Mouse (Mus musculus) spleen, adult 2 months (tissue): ENCODE results near the gene Fermt3. TPM values are rescaled to one million over a fixed set of nuclear protein-coding genes. Genes with fewer than 3 reads are reported as not detected.

Experiments used
- DNase-seq, 2 experiments: peaks; one replicate each; pipeline versions ENCODE4 v3.0.0 to v3.0.0-alpha.2; 2012 to 2021; ENCODE audit warnings: low spot score in 2 of 2, low read depth in 1 of 2
- H3K27ac ChIP-seq: fragments of 200-500 bp; 2 replicates; pipeline ENCODE4 v1.5.1; 2012; ENCODE audit warnings: low read length, inconsistent platforms; ENCODE audit not compliant: insufficient read depth
- H3K27me3 ChIP-seq: fragments of 200-500 bp; 2 replicates; pipeline ENCODE4 v1.6.1; 2012; ENCODE audit warnings: mild to moderate bottlenecking, moderate library complexity, low read length, inconsistent platforms; ENCODE audit not compliant: control insufficient read depth, insufficient read depth
- H3K36me3 ChIP-seq: fragments of 200-500 bp; 2 replicates; pipeline ENCODE4 v1.6.1; 2012; ENCODE audit warnings: mild to moderate bottlenecking, low read length, inconsistent platforms; ENCODE audit not compliant: control insufficient read depth, insufficient read depth
- H3K4me1 ChIP-seq: fragments of 200-500 bp; 2 replicates; pipeline ENCODE4 v1.6.1; 2011; ENCODE audit warnings: inconsistent platforms; ENCODE audit not compliant: control insufficient read depth, insufficient read depth, insufficient read length
- H3K4me3 ChIP-seq: fragments of 200-500 bp; 2 replicates; pipeline ENCODE4 v1.5.1; 2011; ENCODE audit warnings: mild to moderate bottlenecking, inconsistent platforms; ENCODE audit not compliant: insufficient read depth, insufficient read length; ENCODE audit errors: extremely low read depth
- CTCF ChIP-seq: fragments of 200-500 bp; IDR thresholded peaks from 2 replicates; pipeline ENCODE4 v1.5.1; 2011; ENCODE audit warnings: mild to moderate bottlenecking, inconsistent platforms; ENCODE audit not compliant: insufficient read depth, insufficient read length, insufficient replicate concordance; ENCODE audit errors: extremely low read depth
- POLR2A ChIP-seq: fragments of 200-500 bp; IDR thresholded peaks from 2 replicates; pipeline ENCODE4 v1.6.1; 2011; ENCODE audit warnings: low read depth, low read length, inconsistent platforms
- WGBS: fragments of 180-500 bp; shearing (Covaris S2); methylation state at CpG from one replicate; pipeline ENCODE4 v1.1.7; 2018; 5-methylcytosine and 5-hydroxymethylcytosine counted together
- polyA plus RNA-seq: library from polyadenylated mRNA; depleted of rRNA; stranded (reverse); fragments of >200 nt; gene quantifications from 2 replicates; pipeline ENCODE4 v1.2.3, GENCODE M21; 2012; rRNA removed

Fermt3 gene
- polyA plus RNA-seq: 194 and 240 TPM in 2 replicates

DNA sequence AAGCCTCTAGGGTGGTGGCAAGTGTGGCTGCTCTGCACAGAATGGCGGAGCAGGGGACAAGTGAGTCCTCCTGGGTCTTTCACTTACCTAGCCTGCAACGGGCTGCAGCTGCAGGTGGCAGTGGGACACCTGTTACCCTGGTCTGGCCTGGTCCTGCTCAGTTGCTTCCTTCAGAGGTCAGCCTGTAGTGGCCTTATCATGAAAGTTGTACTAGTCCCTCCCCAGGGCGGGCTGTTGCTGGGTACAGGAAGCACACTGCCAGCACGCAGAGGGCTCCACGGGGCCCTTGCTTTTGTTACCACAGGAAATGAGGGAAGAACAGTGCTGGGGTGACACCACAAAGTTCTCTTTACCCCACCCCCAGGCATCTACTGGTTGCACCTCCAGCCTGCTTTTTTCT, at the start of gene Fermt3:
Fermt3 (minus strand) TSS at position 279 of the 400 bp plus-strand sequence.
- peak within 1 kb of the TSS; percentile 95 for H3K27ac ChIP-seq
- TF ChIP-seq POLR2A: peak; percentile 37; the same call in 1 of the 2 replicates
- no peak for TF ChIP-seq CTCF
- peaks cover 10% of the 10 kb centered on the region; the same call in 1 of the 2 replicates for H3K4me1 ChIP-seq
- H3K4me3 ChIP-seq: peak within 1 kb of the TSS; percentile 73
- H3K27me3 ChIP-seq: no peaks in the 10 kb centered on the region
- 2% methylated on average over 5 of the region's 5 CpGs for whole genome bisulfite sequencing
- peaks cover 26% of the 10 kb centered on the region for H3K36me3 ChIP-seq
- peak; percentile 60 to 82 for DNase-seq

DNA sequence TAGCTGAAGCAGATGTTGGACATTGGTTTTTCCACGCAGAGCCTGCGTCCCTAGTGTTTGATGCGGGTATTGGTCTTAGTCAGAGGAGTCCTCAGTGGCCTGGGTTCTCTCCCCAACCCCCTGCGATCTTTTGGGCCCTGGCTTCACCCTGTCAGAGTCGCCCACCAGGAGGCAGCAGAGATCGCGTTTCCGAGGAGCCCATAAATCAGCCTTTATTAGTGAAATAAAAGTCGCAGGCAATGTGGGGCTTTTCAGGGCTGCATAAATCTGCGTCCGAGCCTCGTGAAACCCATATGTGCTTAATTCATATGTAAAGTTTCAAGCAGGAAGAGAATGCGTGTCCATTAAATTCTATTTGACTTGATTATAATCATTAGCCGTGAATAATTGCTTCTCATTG, 48.9 kb upstream of the Fermt3 start:
- no peak overlapping the region for H3K27ac ChIP-seq
- H3K4me3 ChIP-seq: no peak overlapping the region
- peaks cover 4% of the 10 kb centered on the region; the same call in 1 of the 2 replicates for H3K4me1 ChIP-seq
- no peak for TF ChIP-seq POLR2A
- TF ChIP-seq CTCF: peak; percentile 79; the same call in 1 of the 2 replicates
- H3K36me3 ChIP-seq: no peaks in the 10 kb centered on the region
- peak in 1 of 2 experiments; percentile 72 for DNase-seq
- H3K27me3 ChIP-seq: no peaks in the 10 kb centered on the region
- WGBS: 11% methylated on average over 14 of the region's 14 CpGs

DNA sequence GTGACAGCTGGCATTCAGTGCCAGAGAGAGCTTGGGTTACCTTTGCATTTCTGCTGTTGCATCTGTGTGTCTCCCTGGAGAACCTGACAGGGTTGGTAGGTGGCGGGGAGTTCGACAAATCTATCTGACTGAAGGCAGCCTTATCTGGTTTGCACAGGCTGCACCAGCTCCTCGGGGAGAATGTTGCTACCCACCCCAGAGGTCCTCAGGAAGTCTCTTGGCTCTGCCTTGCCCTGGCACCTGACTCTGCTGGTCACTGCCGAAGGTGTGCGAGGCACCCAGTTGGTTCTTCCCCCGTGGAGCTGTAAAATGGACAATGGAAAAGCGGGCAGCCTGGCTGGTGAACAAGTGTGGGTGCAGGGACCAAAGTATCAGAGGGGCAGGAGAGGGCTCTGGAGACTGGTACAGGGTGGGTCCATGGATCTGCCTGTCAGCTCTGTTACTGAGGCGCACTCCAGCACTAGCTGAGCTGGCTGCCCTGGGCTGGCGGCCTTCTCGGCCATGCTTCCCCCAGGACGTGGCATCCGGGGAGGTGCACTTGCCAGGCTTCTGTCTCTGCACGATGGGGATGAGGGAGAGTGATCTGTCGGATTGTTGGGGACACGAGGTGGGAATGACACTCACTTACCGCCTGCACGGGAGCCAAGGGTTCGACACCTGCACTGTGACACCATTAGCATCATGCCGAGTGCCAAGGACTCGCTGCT, 48.2 kb upstream of the Fermt3 start:
- no peak for DNase-seq
- WGBS: 66% methylated on average over 20 of the region's 20 CpGs
- H3K4me3 ChIP-seq: no peak overlapping the region
- H3K27ac ChIP-seq: no peak overlapping the region
- no peaks in the 10 kb centered on the region for H3K36me3 ChIP-seq
- H3K4me1 ChIP-seq: peaks cover 4% of the 10 kb centered on the region; the same call in 1 of the 2 replicates
- no peaks in the 10 kb centered on the region for H3K27me3 ChIP-seq
- no peak for TF ChIP-seq POLR2A
- TF ChIP-seq CTCF: no peak

DNA sequence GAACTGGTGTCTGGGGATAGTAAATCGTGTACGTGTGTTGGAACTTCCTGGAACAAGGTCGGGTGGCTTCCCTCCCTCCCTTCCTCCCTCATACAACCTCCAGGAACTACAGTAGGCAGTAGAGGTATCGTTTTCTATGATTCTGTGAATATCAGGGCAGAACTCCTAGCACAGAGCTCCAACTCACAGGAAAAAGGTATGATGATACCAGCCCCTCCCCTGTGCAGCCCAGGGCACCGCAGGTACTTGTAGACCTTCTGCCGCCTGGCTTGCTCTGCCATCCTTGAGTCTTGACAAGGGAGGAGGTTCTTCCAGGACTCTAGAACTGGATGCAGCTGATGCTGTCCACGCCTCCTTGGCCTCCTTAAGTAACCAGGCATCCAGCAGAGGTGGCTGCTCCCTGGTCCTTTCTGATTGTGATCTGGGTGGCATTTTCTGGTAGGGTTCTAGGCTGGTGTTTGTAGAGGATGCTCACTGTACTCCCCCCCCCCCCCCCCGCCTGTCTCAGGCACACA, 47.6 kb upstream of the Fermt3 start:
- no peak for DNase-seq
- H3K4me3 ChIP-seq: no peak overlapping the region
- TF ChIP-seq CTCF: no peak
- TF ChIP-seq POLR2A: no peak
- H3K36me3 ChIP-seq: no peaks in the 10 kb centered on the region
- 40% methylated on average over 8 of the region's 8 CpGs for WGBS
- no peaks in the 10 kb centered on the region for H3K27me3 ChIP-seq
- peaks cover 4% of the 10 kb centered on the region; the same call in 1 of the 2 replicates for H3K4me1 ChIP-seq
- no peak overlapping the region for H3K27ac ChIP-seq

DNA sequence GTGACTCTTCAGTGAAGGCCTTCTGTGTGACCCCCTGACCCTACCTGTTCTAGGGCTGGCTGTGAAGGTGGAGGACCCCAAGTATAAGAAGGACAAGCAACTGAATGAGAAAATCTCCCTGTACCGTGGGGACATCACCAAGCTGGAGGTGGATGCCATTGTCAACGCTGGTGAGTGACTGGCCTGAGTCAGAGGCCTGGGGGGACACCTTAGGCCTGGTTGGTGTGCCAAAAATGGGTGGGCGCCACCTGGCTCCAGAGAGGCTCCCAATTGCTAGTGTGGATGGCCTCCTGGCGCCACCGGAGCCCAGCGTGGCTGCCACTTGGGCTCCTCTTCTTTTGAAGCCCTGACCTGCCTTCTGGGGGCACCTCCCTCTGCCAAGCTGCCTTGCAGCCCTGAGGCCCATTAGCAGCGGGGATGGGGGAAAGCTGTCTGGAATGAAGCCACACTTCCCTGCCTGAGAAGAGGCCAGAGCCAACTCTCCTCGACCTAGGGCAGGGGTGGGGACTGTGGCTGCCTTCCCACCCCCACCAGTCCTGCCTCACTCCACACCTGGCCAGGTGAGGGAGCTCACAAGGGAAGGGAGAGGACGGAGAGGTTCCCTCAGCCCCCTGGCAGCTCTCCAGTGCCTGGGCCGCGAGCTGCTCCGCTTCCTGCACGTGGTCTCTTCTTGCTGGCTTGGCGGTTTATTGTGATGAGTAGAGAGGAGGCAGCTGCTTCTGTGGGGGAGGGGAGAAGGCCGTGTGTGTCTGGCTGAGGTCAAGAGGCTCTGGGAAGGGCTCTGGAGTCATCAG, 47.0 kb upstream of the Fermt3 start:
- Histone ChIP-seq H3K4me3 (no peak overlapping the region), H3K27me3 (no peaks in the 10 kb centered on the region), H3K4me1 (peaks cover 4% of the 10 kb centered on the region; the same call in 1 of the 2 replicates), H3K27ac (no peak overlapping the region), H3K36me3 (no peaks in the 10 kb centered on the region)
- 38% methylated on average over 15 of the region's 15 CpGs for WGBS
- no peak for TF ChIP-seq CTCF
- TF ChIP-seq POLR2A: no peak
- DNase-seq: no peak

DNA sequence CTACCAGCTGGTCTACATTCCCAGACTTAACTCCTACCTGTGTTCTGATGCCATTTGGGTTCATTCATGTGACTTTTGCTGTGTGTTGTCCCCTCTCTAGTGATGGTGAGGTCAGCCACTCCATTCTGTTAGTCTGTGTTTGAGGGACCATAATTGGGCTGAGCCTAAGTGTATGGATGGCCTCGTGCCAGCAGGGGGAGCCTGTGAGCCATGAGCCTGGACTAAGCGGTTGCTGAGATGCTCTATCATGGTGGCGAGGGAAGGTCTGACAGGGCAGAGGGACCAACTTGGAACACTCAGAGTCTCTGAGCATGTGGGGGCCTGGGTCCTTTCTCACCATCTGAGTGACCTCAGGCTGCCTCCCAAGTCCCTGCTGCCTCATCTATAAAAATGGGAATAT, 45.3 kb upstream of the Fermt3 start:
- Histone ChIP-seq H3K4me1 (peaks cover 4% of the 10 kb centered on the region; the same call in 1 of the 2 replicates), H3K36me3 (no peaks in the 10 kb centered on the region), H3K4me3 (no peak overlapping the region), H3K27me3 (no peaks in the 10 kb centered on the region), H3K27ac (no peak overlapping the region)
- DNase-seq: peak; percentile 55 to 80
- TF ChIP-seq POLR2A (no peak), CTCF (peak; percentile 98)
- 1% methylated on average over 3 of the region's 3 CpGs for WGBS
